Mouse (Mus musculus): ENCODE data around the gene Rnase2b. TPM values are rescaled to one million over a fixed set of nuclear protein-coding genes. Genes with fewer than 3 reads are reported as not detected.
"Not testable (repeated sequence)": the region's sequence is repeated elsewhere in the genome, so short reads cannot be mapped to it uniquely, and the experiment has no call there.

Rnase2b gene
- polyA plus RNA-seq, 1 experiment from 2014 or later = not detected

DNA sequence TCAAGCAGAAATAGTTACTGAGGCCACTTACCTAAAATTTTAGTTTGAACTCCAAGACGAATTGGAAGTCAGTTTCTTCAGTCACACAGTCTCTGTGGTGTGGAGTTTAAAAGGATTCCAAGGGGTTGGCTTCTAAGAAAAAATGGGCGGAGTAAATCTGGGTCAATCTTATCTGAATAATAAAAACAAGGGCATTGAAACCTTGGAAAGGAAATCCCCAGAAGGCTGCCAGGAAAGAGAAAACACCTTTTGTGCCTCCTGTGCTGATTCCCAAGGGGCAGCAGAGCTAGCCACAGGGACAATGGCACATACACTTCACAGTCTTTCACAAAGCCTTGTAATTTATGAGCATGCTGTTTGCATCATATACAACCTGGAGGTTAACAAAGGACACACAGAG, 15.4 kb upstream of the Rnase2b start, which contains the start of gene Rnase1:
Gene Rnase1 (minus strand): TSS at position 101 of the 400 bp plus-strand sequence.
- peak within 1 kb of the TSS; percentile 56 for H3K27ac ChIP-seq (ENCODE audit: low read length)
- no peaks in the 10 kb centered on the region for H3K27me3 ChIP-seq (ENCODE audit: control insufficient read depth, insufficient read depth, low read length)

GRCm38 (mm10) chr14:51148006-51148405, 14.1 kb upstream of the Rnase2b start:
- Histone ChIP-seq H3K9me3 (replicated peaks; ENCODE audit: control insufficient read depth, low read length) (no peaks in the 10 kb centered on the region), H3K4me2 (ENCODE audit: low read depth, low read length) (no peak overlapping the region), H3K36me3 (ENCODE audit: control insufficient read depth, insufficient read depth, low read length) (no peaks in the 10 kb centered on the region), H3K9ac (ENCODE audit: low read length) (no peak overlapping the region), H3K27ac (ENCODE audit: low read length) (peak overlapping the region; percentile 59), H3K4me3 (replicated peaks; ENCODE audit: low read length) (no peak overlapping the region), H3K27me3 (ENCODE audit: control insufficient read depth, insufficient read depth, low read length) (no peaks in the 10 kb centered on the region), H3K4me1 (ENCODE audit: control insufficient read depth, insufficient read depth, low read length) (no peaks in the 10 kb centered on the region)
- 62% methylated on average over 3 of the region's 3 CpGs for WGBS
- ATAC-seq (ENCODE audit: insufficient read depth, low FRiP score) = no peak

More for the DNA sequence above, 15.4 kb upstream of the Rnase2b start, which contains the start of gene Rnase1:
- 63% methylated on average over 2 of the region's 2 CpGs for WGBS
- Histone ChIP-seq H3K4me1 (ENCODE audit: control insufficient read depth, insufficient read depth, low read length) (no peaks in the 10 kb centered on the region), H3K36me3 (ENCODE audit: control insufficient read depth, insufficient read depth, low read length) (no peaks in the 10 kb centered on the region), H3K9ac (ENCODE audit: low read length) (0 out of 2 replicates have a peak within 1 kb of the TSS, but pooled peaks have one; percentile 12), H3K9me3 (replicated peaks; ENCODE audit: control insufficient read depth, low read length) (no peaks in the 10 kb centered on the region), H3K4me3 (replicated peaks; ENCODE audit: low read length) (no peak within 1 kb of the TSS), H3K4me2 (ENCODE audit: low read depth, low read length) (no peak within 1 kb of the TSS)
- no peak for ATAC-seq (ENCODE audit: insufficient read depth, low FRiP score)

- Histone ChIP-seq H3K27ac (ENCODE audit: low read length) (no peak overlapping the region), H3K27me3 (ENCODE audit: control insufficient read depth, insufficient read depth, low read length) (no peaks in the 10 kb centered on the region), H3K4me1 (ENCODE audit: control insufficient read depth, insufficient read depth, low read length) (no peaks in the 10 kb centered on the region), H3K9ac (ENCODE audit: low read length) (no peak overlapping the region), H3K9me3 (replicated peaks; ENCODE audit: control insufficient read depth, low read length) (no peaks in the 10 kb centered on the region), H3K4me2 (ENCODE audit: low read depth, low read length) (no peak overlapping the region), H3K36me3 (ENCODE audit: control insufficient read depth, insufficient read depth, low read length) (no peaks in the 10 kb centered on the region), H3K4me3 (replicated peaks; ENCODE audit: low read length) (no peak overlapping the region)
- no peak for ATAC-seq (ENCODE audit: insufficient read depth, low FRiP score)
- 48% methylated on average over 5 of the region's 5 CpGs for WGBS
These were observed 12.9 kb upstream of the Rnase2b start for GRCm38 (mm10) chr14:51149164-51149563.

DNA sequence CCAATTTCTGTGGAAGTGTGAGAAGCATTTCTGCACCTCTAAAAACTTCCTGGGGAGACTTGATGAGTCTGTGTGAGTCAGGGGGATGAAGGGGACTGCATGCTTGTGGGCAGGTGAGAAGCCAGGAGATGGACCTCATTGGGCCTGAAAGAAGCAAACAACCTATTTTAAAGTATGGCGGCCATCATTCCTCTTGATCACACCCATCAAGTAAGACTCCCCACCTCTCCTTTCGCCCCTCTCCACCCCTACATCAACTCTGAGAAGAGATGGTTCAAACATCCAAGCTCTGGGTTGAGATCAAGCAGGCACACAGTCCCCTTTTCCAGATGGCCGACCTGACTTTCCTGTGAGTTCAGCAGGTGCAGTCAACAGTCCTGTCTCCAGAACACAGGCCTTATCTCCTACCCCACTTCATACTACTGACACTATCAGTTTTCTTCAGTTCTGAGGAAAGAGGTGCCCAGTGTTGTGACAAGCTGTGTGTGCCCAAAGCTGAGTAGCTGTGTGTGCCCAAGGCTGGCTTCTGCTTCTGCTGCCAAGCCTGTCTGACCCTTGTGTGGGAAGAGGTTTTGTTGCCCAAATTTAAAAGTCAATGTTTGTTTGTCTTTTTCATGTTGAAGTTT, 11.7 kb upstream of the Rnase2b start:
- H3K9me3 ChIP-seq (replicated peaks; ENCODE audit: control insufficient read depth, low read length) = no peaks in the 10 kb centered on the region
- no peak overlapping the region for H3K4me3 ChIP-seq (replicated peaks; ENCODE audit: low read length)
- no peaks in the 10 kb centered on the region for H3K27me3 ChIP-seq (ENCODE audit: control insufficient read depth, insufficient read depth, low read length)
- H3K4me2 ChIP-seq (ENCODE audit: low read depth, low read length) = no peak overlapping the region
- WGBS = 88% methylated on average over 3 of the region's 3 CpGs
- no peak overlapping the region for H3K27ac ChIP-seq (ENCODE audit: low read length)
- H3K9ac ChIP-seq (ENCODE audit: low read length) = no peak overlapping the region
- 0 out of 2 replicates have a peak, but pooled peaks have one; percentile 37 for ATAC-seq (ENCODE audit: insufficient read depth, low FRiP score)
- H3K4me1 ChIP-seq (ENCODE audit: control insufficient read depth, insufficient read depth, low read length) = no peaks in the 10 kb centered on the region
- H3K36me3 ChIP-seq (ENCODE audit: control insufficient read depth, insufficient read depth, low read length) = no peaks in the 10 kb centered on the region

- Histone ChIP-seq H3K9me3 (replicated peaks; ENCODE audit: control insufficient read depth, low read length) (no peaks in the 10 kb centered on the region), H3K36me3 (ENCODE audit: control insufficient read depth, insufficient read depth, low read length) (no peaks in the 10 kb centered on the region), H3K4me2 (ENCODE audit: low read depth, low read length) (no peak overlapping the region), H3K27me3 (ENCODE audit: control insufficient read depth, insufficient read depth, low read length) (no peaks in the 10 kb centered on the region), H3K4me1 (ENCODE audit: control insufficient read depth, insufficient read depth, low read length) (no peaks in the 10 kb centered on the region), H3K4me3 (replicated peaks; ENCODE audit: low read length) (no peak overlapping the region), H3K27ac (ENCODE audit: low read length) (no peak overlapping the region), H3K9ac (ENCODE audit: low read length) (no peak overlapping the region)
- 0 out of 2 replicates have a peak, but pooled peaks have one; percentile 33 for ATAC-seq (ENCODE audit: insufficient read depth, low FRiP score)
- 38% methylated on average over 5 of the region's 5 CpGs for WGBS
These were observed 9.7 kb upstream of the Rnase2b start for GRCm38 (mm10) chr14:51152249-51152870.

DNA sequence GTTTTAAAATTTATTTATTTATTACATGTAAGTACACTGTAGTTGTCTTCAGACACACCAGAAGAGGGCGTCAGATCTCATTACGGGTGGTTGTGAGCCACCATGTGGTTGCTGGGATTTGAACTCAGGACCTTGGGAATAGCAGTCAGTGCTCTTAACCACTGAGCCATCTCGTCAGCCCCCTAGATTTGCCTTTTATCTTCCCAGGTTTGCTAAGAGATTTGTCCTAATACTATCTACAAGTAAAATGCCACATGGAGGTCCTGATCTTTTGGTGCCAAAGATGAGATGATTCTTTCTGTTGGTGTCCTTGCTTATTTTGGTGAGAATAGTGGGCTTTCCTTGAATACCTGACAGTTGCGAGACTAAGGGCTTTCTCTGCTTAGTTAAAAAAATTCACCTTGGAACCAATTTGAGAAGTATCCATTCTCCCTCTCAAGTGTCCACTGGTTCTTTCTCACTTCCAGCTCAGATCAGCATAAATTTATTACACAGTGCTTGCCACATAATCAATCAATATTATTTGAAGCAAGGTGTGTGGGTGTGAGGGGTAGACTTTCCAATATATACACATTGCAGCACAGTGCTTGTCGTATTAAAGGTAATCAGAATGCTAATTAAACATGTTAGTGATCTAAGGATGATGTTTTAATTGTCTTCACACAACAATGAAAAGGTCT, 5.9 kb upstream of the Rnase2b start:
- Histone ChIP-seq H3K4me1 (ENCODE audit: control insufficient read depth, insufficient read depth, low read length) (no peaks in the 10 kb centered on the region), H3K9ac (ENCODE audit: low read length) (no peak overlapping the region), H3K27me3 (ENCODE audit: control insufficient read depth, insufficient read depth, low read length) (no peaks in the 10 kb centered on the region), H3K27ac (ENCODE audit: low read length) (no peak overlapping the region), H3K4me2 (ENCODE audit: low read depth, low read length) (no peak overlapping the region), H3K36me3 (ENCODE audit: control insufficient read depth, insufficient read depth, low read length) (no peaks in the 10 kb centered on the region), H3K9me3 (replicated peaks; ENCODE audit: control insufficient read depth, low read length) (no peaks in the 10 kb centered on the region), H3K4me3 (replicated peaks; ENCODE audit: low read length) (no peak overlapping the region)
- no peak for ATAC-seq (ENCODE audit: insufficient read depth, low FRiP score)
- WGBS = 80% methylated on average over 5 of the region's 5 CpGs

DNA sequence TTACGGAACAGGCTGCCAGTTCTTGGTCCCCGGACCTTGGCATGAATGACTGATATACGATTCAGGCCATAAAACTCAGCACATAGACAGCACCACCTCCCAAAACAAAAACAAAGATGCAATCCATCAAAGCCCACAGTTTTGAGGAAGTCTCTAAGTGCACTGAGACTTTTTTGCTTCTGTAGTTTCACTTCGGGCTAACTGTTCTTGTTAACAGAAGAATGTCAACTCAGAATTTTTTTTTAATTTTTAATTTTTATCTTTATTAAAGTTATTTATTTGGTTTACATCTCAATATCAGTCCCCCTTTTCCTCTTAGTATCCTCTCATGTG, 5.4 kb upstream of the Rnase2b start:
- 42% methylated on average over 4 of the region's 4 CpGs for WGBS
- H3K27me3 ChIP-seq (ENCODE audit: control insufficient read depth, insufficient read depth, low read length) = no peaks in the 10 kb centered on the region
- ATAC-seq (ENCODE audit: insufficient read depth, low FRiP score) = no peak
- no peak overlapping the region for H3K27ac ChIP-seq (ENCODE audit: low read length)
- no peaks in the 10 kb centered on the region for H3K9me3 ChIP-seq (replicated peaks; ENCODE audit: control insufficient read depth, low read length)
- no peak overlapping the region for H3K9ac ChIP-seq (ENCODE audit: low read length)
- H3K36me3 ChIP-seq (ENCODE audit: control insufficient read depth, insufficient read depth, low read length) = no peaks in the 10 kb centered on the region
- H3K4me1 ChIP-seq (ENCODE audit: control insufficient read depth, insufficient read depth, low read length) = no peaks in the 10 kb centered on the region
- no peak overlapping the region for H3K4me2 ChIP-seq (ENCODE audit: low read depth, low read length)
- no peak overlapping the region for H3K4me3 ChIP-seq (replicated peaks; ENCODE audit: low read length)

GRCm38 (mm10) chr14:51157072-51157471, 5.0 kb upstream of the Rnase2b start:
- Histone ChIP-seq H3K36me3 (ENCODE audit: control insufficient read depth, insufficient read depth, low read length) (no peaks in the 10 kb centered on the region), H3K9me3 (replicated peaks; ENCODE audit: control insufficient read depth, low read length) (no peaks in the 10 kb centered on the region), H3K27me3 (ENCODE audit: control insufficient read depth, insufficient read depth, low read length) (no peaks in the 10 kb centered on the region), H3K27ac (ENCODE audit: low read length) (no peak overlapping the region), H3K4me3 (replicated peaks; ENCODE audit: low read length) (no peak overlapping the region), H3K9ac (ENCODE audit: low read length) (no peak overlapping the region), H3K4me2 (ENCODE audit: low read depth, low read length) (no peak overlapping the region), H3K4me1 (ENCODE audit: control insufficient read depth, insufficient read depth, low read length) (no peaks in the 10 kb centered on the region)
- no peak for ATAC-seq (ENCODE audit: insufficient read depth, low FRiP score)
- WGBS = 96% methylated on average over 1 of the region's 1 CpGs

DNA sequence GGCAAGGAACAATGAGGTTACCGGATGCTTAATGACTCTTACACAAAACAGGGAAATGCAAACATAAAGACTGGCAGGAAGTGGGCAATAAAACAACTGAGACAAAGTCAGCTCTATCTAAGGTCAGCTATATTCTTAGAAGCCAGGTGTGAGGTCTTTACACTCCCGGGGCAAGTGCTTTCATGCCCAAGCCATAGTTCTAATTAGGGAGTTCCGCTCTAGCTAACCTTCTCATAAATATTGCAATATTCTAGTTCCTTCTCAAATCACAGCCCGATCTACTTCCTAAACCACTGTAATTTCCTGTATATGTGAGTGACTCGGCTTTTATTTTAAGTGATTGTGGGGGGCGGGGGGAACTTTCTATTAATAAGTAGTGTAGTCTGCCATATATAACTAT, 1.3 kb downstream of the Rnase2b start:
- not testable (repeated sequence) for H3K27me3 ChIP-seq (ENCODE audit: control insufficient read depth, insufficient read depth, low read length); H3K9ac ChIP-seq (ENCODE audit: low read length); H3K9me3 ChIP-seq (replicated peaks; ENCODE audit: control insufficient read depth, low read length); ATAC-seq (ENCODE audit: insufficient read depth, low FRiP score); H3K4me1 ChIP-seq (ENCODE audit: control insufficient read depth, insufficient read depth, low read length); H3K27ac ChIP-seq (ENCODE audit: low read length); H3K4me3 ChIP-seq (replicated peaks; ENCODE audit: low read length); H3K4me2 ChIP-seq (ENCODE audit: low read depth, low read length); H3K36me3 ChIP-seq (ENCODE audit: control insufficient read depth, insufficient read depth, low read length)
- 82% methylated on average over 6 of the region's 6 CpGs for WGBS

All from stomach, embryonic 16.5 days (tissue).